Mouse (Mus musculus) heart, embryonic 12.5 days (tissue): ENCODE measurements around the gene Dlg1. TPM values are rescaled to one million over a fixed set of nuclear protein-coding genes. Genes with fewer than 3 reads are reported as not detected.

Experiments used
- ATAC-seq: fragments of 200-750 bp; cut with Nextera tagmentation; 2 replicates; pipeline ENCODE4 v1.8.0; 2017; ENCODE audit warnings: moderate TSS enrichment, moderate library complexity; ENCODE audit not compliant: insufficient number of reproducible peaks, low FRiP score
- H3K27ac ChIP-seq: fragments of 300-500 bp; sonication (generic); 2 replicates; pipeline ENCODE4 v1.5.1; 2016; ENCODE audit warnings: mild to moderate bottlenecking, moderate library complexity; ENCODE audit not compliant: poor library complexity, severe bottlenecking
- H3K27me3 ChIP-seq: fragments of 300-500 bp; sonication (generic); replicated peaks from 2 replicates; pipeline ENCODE4 v1.6.1; 2016; ENCODE audit warnings: mild to moderate bottlenecking, moderate library complexity
- H3K36me3 ChIP-seq: fragments of 300-500 bp; sonication (generic); 2 replicates; pipeline ENCODE4 v1.6.1; 2016; ENCODE audit warnings: mild to moderate bottlenecking, moderate library complexity
- H3K4me1 ChIP-seq: fragments of 300-500 bp; sonication (generic); replicated peaks from 2 replicates; pipeline ENCODE4 v1.6.1; 2016; ENCODE audit warnings: mild to moderate bottlenecking
- H3K4me2 ChIP-seq: fragments of 300-500 bp; sonication (generic); 2 replicates; pipeline ENCODE4 v1.6.1; 2016; ENCODE audit warnings: mild to moderate bottlenecking, moderate library complexity
- H3K4me3 ChIP-seq: fragments of 300-500 bp; sonication (generic); 2 replicates; pipeline ENCODE4 v1.5.1; 2016; ENCODE audit warnings: mild to moderate bottlenecking
- H3K9ac ChIP-seq: fragments of 300-500 bp; sonication (generic); 2 replicates; pipeline ENCODE4 v1.6.1; 2016; ENCODE audit warnings: mild to moderate bottlenecking, moderate library complexity
- H3K9me3 ChIP-seq: fragments of 300-500 bp; sonication (generic); replicated peaks from 2 replicates; pipeline ENCODE4 v1.6.1; 2016; ENCODE audit warnings: mild to moderate bottlenecking, moderate library complexity
- WGBS: fragments of 180-500 bp; shearing (Covaris S2); methylation state at CpG from one replicate; pipeline ENCODE4 v1.1.7; 2016; 5-methylcytosine and 5-hydroxymethylcytosine counted together
- polyA plus RNA-seq: library from polyadenylated mRNA; unstranded; fragments of >200 nt; fragmentation: Nextera tagmentation; extraction: Ambion mirVana; gene quantifications from 2 replicates; pipeline ENCODE4 v1.2.1, GENCODE M21; 2016

Gene Dlg1
- polyA plus RNA-seq, 1 experiment from 2014 or later, result 21.9 TPM

DNA sequence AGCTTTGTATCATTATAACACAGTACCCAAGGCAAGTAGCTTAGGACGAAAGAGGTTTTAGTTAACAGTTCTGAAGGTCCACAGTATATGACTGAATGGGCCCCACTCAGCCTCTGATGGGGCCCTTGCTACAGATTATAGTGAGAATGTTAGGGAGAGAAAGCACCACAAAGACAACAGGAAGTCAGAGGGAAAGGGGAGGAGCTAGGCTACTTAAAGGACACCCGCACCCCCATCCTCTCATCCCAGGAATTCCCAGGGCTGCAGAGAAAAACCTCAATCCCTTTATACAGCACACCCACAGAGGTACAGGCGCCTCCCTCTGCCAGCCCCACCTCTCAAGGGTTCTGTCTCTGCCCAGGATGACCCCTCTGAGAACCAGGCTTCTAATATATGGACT, 32.2 kb upstream of the Dlg1 start:
- 70% methylated on average over 3 of the region's 3 CpGs for WGBS
- Histone ChIP-seq H3K4me3 (no peak overlapping the region), H3K4me2 (no peak overlapping the region), H3K9me3 (no peaks in the 10 kb centered on the region), H3K27me3 (no peaks in the 10 kb centered on the region), H3K9ac (no peak overlapping the region), H3K4me1 (peaks cover 4% of the 10 kb centered on the region; the same call in 1 of the 2 replicates), H3K27ac (no peak overlapping the region), H3K36me3 (no peaks in the 10 kb centered on the region)
- ATAC-seq, result no peak

DNA sequence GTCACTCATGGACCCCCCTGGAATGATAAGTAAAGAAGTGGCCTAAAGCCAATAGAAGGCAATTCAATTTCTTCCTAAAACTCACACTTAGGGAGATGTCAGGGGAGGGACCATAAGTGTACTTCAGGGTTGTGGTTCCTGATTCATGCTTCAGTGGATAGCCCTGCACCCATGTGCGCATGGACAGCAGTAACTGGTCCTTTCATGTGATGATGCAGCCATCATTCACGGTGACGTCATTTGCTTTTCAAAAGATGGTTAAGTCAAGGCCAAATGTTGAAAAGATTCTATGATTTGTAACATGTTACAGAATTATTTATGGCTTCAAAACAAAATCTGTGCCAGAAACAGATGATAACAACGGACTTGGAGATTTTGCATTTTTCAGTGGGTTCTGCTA, 28.9 kb upstream of the Dlg1 start:
- no peak overlapping the region for H3K9ac ChIP-seq
- no peaks in the 10 kb centered on the region for H3K27me3 ChIP-seq
- ATAC-seq, result no peak
- H3K4me1 ChIP-seq, result peaks cover 10% of the 10 kb centered on the region; the same call in 1 of the 2 replicates
- WGBS, result 87% methylated on average over 4 of the region's 4 CpGs
- H3K27ac ChIP-seq, result no peak overlapping the region
- no peak overlapping the region for H3K4me2 ChIP-seq
- H3K9me3 ChIP-seq, result no peaks in the 10 kb centered on the region
- no peaks in the 10 kb centered on the region for H3K36me3 ChIP-seq
- H3K4me3 ChIP-seq, result no peak overlapping the region

DNA sequence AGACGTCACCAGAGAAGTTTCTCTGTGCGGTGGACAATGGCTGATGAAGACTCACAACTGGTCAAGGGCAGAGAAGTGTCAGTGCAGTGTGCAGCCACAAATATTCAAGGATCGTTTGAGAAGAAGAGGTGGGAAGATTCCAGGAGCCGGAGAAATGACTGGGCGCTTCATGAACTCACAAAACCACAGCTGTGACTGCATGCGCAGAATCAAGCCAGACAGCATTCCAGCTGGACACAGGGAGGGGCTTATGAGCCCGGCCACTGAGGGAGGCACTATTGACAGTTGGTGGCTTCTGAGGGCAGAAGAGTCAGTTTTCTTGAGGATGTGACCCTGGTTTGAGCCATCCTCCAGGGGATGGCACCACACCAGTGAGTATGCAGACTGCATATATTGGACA, 24.9 kb upstream of the Dlg1 start:
- Histone ChIP-seq H3K27me3 (no peaks in the 10 kb centered on the region), H3K27ac (0 out of 2 replicates have a peak overlapping the region, but pooled peaks have one; percentile 17), H3K9me3 (no peaks in the 10 kb centered on the region), H3K36me3 (no peaks in the 10 kb centered on the region), H3K9ac (no peak overlapping the region), H3K4me1 (0 out of 2 replicates have a peak, but pooled peaks cover 6% of the 10 kb centered on the region), H3K4me2 (peak overlapping the region; percentile 22; the same call in 1 of the 2 replicates), H3K4me3 (no peak overlapping the region)
- 45% methylated on average over 7 of the region's 7 CpGs for WGBS
- ATAC-seq, result no peak

DNA sequence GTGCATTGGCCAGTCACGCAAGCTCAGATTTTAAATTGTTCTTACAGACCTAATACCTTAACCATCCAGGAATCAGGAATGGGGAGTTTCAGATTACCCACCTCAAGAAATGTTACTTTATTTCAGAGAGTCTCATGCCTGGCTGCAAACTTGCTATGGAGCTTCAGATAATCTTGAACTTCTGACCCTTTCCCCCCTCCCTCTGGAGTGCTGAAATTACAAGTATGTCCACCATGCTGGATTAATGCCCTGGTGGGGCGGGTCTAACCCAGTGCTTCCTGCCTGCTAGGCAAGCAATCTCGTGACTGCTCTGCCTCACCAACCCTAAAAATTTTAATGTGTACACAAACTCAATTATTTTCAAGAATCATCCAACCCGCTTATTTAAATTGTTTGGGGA, 23.3 kb upstream of the Dlg1 start:
- no peaks in the 10 kb centered on the region for H3K27me3 ChIP-seq
- H3K9ac ChIP-seq, result no peak overlapping the region
- 0 out of 2 replicates have a peak, but pooled peaks cover 6% of the 10 kb centered on the region for H3K4me1 ChIP-seq
- no peak overlapping the region for H3K4me3 ChIP-seq
- H3K36me3 ChIP-seq, result no peaks in the 10 kb centered on the region
- WGBS, result 63% methylated on average over 4 of the region's 4 CpGs
- H3K27ac ChIP-seq, result no peak overlapping the region
- no peak for ATAC-seq
- no peak overlapping the region for H3K4me2 ChIP-seq
- H3K9me3 ChIP-seq, result 0 out of 2 replicates have a peak, but pooled peaks cover 3% of the 10 kb centered on the region

DNA sequence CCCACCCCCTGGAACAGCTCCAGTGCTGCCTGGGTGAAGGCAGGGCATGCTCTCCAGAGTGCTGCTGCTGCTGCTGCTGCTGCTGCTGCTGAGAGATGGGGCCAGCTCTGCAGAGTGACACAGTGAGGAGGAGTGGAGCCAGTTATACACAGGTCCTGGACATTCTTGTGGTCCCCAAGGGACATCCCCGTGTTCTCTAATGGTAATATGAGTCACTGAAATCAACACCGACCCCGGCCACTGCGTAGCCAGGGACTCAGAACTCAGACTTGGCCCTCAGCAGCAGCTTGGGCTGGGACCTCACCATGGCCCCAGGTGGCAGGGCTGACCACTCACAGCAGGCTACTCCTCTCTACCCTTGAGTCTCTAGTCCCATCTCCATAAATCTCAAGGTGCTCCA, 21.5 kb upstream of the Dlg1 start:
- ATAC-seq, result 0 out of 2 replicates have a peak, but pooled peaks have one; percentile 18
- no peak overlapping the region for H3K4me3 ChIP-seq
- no peak overlapping the region for H3K4me2 ChIP-seq
- H3K27me3 ChIP-seq, result no peaks in the 10 kb centered on the region
- H3K27ac ChIP-seq, result no peak overlapping the region
- no peak overlapping the region for H3K9ac ChIP-seq
- no peaks in the 10 kb centered on the region for H3K36me3 ChIP-seq
- 48% methylated on average over 4 of the region's 4 CpGs for WGBS
- 0 out of 2 replicates have a peak, but pooled peaks cover 6% of the 10 kb centered on the region for H3K4me1 ChIP-seq
- 0 out of 2 replicates have a peak, but pooled peaks cover 3% of the 10 kb centered on the region for H3K9me3 ChIP-seq

DNA sequence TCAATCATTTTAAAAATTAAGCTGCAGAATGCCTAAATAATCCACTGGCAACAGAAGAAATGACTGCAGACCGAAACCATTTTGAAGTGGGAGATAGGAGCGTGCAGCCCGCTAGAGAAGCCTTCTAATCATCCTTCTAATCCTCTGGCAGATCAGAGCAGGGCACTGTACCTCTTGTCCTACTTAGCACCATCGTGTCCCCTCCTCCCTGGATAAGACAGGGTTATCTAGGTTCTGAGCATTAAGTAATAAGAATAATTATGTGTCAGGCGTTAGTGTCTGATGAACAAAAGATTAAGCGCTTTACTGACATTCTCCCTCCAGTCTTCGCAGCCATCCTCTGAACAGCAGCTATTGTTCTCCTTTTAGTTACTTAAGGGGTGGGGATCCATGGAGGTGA, 16.0 kb upstream of the Dlg1 start:
- no peak overlapping the region for H3K9ac ChIP-seq
- no peak for ATAC-seq
- WGBS, result 60% methylated on average over 7 of the region's 7 CpGs

DNA sequence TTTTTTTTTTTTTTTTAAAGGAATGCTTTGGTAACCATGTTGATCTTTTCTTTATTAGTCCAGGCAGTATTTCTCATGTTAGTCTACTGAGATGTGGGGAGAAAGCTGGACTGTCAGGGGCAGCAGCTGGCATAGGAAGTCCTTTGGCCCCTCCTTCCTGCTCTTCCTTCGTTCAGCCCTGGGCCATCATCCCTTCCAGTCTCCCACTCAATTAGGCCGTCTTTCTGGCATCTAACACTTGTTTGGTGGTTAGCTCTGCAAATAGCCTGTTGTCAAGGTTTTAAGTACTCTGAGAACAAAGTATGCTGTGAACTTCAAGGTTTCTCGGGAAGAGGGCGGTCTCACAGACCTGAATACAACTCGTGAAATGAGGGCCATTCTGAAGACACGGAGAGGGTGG, 12.5 kb upstream of the Dlg1 start:
- no peaks in the 10 kb centered on the region for H3K9me3 ChIP-seq
- H3K36me3 ChIP-seq, result no peaks in the 10 kb centered on the region
- H3K27ac ChIP-seq, result no peak overlapping the region
- H3K4me1 ChIP-seq, result peaks cover 9% of the 10 kb centered on the region
- H3K27me3 ChIP-seq, result no peaks in the 10 kb centered on the region
- ATAC-seq, result no peak
- H3K9ac ChIP-seq, result no peak overlapping the region
- 27% methylated on average over 6 of the region's 6 CpGs for WGBS
- peak overlapping the region; percentile 39 for H3K4me2 ChIP-seq
- no peak overlapping the region for H3K4me3 ChIP-seq

More for the DNA sequence above, 16.0 kb upstream of the Dlg1 start:
- Histone ChIP-seq H3K27me3 (no peaks in the 10 kb centered on the region), H3K27ac (no peak overlapping the region), H3K4me2 (no peak overlapping the region), H3K9me3 (0 out of 2 replicates have a peak, but pooled peaks cover 3% of the 10 kb centered on the region), H3K4me3 (no peak overlapping the region), H3K36me3 (no peaks in the 10 kb centered on the region), H3K4me1 (peaks cover 9% of the 10 kb centered on the region)

DNA sequence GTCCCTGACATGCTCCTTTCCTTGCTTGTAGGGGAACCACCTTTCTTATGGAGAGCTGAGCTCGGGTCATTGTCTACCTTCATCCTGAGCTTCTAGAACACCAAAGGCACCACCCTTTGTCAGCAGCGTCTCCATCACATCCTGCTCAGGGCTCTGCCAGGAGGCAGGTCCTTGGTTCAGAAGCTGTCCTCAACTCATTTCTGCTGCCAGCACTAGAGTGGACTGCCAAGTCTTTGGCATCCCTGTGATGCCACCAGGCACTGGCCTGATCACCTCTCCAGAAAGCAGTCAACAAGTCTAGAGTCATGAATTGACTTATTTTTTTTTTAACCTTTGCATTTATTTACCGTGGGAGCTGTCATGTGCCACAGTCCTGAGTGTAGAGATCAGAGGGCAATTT, 11.7 kb upstream of the Dlg1 start:
- no peaks in the 10 kb centered on the region for H3K36me3 ChIP-seq
- no peaks in the 10 kb centered on the region for H3K9me3 ChIP-seq
- H3K4me3 ChIP-seq, result no peak overlapping the region
- no peaks in the 10 kb centered on the region for H3K27me3 ChIP-seq
- H3K4me1 ChIP-seq, result peaks cover 9% of the 10 kb centered on the region
- 64% methylated on average over 3 of the region's 3 CpGs for WGBS
- no peak overlapping the region for H3K4me2 ChIP-seq
- ATAC-seq, result no peak
- H3K9ac ChIP-seq, result no peak overlapping the region
- no peak overlapping the region for H3K27ac ChIP-seq

DNA sequence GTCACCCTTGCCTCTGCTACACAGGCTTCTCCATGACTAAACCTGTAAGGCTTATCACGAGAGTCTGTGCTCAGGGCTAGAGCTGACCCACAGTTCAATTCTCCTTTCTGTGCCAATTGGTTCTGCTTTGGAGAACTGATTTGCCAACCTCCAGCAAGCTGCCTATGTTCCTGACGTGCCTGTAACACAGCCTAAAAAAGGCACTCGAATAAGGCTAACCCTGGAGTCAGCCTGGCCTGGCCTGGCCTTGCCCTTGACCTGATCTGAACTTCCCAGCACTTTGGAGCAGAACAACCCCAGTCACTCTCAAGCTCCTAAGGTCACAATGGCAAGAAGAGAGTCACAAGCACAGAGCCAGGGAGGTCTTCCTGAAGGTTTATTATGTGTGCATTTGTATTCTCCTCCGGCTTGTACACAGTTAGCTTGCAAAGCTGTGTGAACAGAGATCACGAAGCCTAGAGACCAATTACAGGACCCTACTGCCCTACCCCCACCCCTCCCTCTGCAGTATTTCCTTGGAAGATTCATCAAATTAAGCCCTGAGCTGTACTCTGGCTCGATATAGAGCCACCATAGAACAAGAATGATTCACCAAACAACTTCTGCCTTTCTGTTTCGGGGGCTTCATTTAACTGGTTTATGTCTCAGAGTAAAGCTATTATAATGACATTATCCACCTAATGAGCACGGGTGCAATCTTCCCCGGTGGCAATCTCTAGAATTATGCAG, 11.0 kb upstream of the Dlg1 start:
- H3K9ac ChIP-seq, result no peak overlapping the region
- H3K27me3 ChIP-seq, result no peaks in the 10 kb centered on the region
- H3K4me3 ChIP-seq, result no peak overlapping the region
- no peak for ATAC-seq
- no peaks in the 10 kb centered on the region for H3K36me3 ChIP-seq
- H3K27ac ChIP-seq, result no peak overlapping the region
- no peak overlapping the region for H3K4me2 ChIP-seq
- no peaks in the 10 kb centered on the region for H3K9me3 ChIP-seq
- WGBS, result 75% methylated on average over 9 of the region's 9 CpGs
- H3K4me1 ChIP-seq, result peaks cover 9% of the 10 kb centered on the region

DNA sequence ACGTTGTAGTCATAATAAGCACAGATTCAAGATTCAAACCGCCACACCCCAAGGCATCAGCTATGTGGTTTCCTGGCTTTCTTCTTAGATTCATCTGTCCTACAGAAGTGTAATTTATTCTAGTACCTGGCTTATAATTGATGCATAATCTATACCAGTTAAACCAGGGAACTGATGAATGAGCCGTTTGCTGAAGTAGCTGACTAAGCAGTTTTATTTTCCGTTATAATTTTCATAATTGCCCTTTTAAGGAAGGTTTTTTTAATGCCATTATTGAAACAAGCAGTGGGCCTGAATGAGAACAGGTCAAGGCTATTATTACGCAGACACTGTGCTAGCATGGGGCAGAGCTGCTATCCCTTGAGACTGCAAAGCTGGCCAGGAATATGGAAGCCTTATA, 9.6 kb upstream of the Dlg1 start:
- Histone ChIP-seq H3K4me3 (no peak overlapping the region), H3K9ac (no peak overlapping the region), H3K4me1 (peaks cover 9% of the 10 kb centered on the region), H3K27me3 (no peaks in the 10 kb centered on the region), H3K27ac (no peak overlapping the region), H3K9me3 (no peaks in the 10 kb centered on the region), H3K36me3 (no peaks in the 10 kb centered on the region), H3K4me2 (no peak overlapping the region)
- WGBS, result 78% methylated on average over 5 of the region's 5 CpGs
- no peak for ATAC-seq

DNA sequence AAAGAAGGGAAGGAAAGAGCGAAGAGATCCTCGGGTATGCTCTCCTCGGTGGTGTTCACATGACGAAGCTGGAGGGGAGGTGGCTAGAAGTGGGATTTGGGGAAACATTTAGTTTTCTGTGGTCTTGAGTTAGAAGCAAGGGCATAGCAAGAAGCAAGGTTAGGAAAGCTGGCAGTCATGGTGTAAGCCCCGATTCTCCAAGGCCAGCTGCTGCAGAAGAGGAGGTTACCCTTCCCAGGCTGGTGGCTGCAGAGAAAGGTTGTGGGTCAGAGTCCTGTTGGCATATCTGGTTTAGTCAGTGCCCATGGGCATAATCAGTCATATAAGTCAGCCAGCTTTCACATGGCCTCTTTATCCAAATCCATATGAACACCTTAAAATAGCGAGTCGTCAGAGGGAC, 9.2 kb upstream of the Dlg1 start:
- ATAC-seq, result no peak
- Histone ChIP-seq H3K4me1 (peaks cover 12% of the 10 kb centered on the region), H3K9me3 (no peaks in the 10 kb centered on the region), H3K4me2 (no peak overlapping the region), H3K27me3 (no peaks in the 10 kb centered on the region), H3K9ac (no peak overlapping the region), H3K36me3 (no peaks in the 10 kb centered on the region), H3K27ac (no peak overlapping the region), H3K4me3 (no peak overlapping the region)
- WGBS, result 82% methylated on average over 7 of the region's 7 CpGs

DNA sequence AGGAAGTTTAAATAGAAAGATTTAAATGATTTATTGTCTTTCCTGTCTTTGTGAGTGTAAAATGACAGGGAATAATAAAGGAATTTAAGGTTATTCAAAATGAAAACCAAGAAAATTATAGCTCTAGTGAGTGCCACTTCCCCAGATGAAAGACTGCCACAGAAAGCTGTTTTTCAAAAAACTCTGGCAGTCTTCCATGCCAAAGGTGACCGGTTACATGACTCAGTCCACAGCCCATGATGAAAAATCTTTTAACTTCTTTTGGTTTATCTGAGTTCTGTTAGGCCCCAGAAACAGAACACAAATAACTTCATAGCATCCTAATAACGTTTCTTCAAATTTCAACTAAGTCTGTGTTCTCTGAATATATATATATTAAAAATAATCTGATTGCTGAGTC, 7.7 kb upstream of the Dlg1 start:
- no peak overlapping the region for H3K9ac ChIP-seq
- H3K4me1 ChIP-seq, result peaks cover 13% of the 10 kb centered on the region
- H3K4me2 ChIP-seq, result no peak overlapping the region
- no peaks in the 10 kb centered on the region for H3K9me3 ChIP-seq
- H3K27me3 ChIP-seq, result no peaks in the 10 kb centered on the region
- no peak overlapping the region for H3K27ac ChIP-seq
- 75% methylated on average over 2 of the region's 2 CpGs for WGBS
- H3K4me3 ChIP-seq, result no peak overlapping the region
- no peaks in the 10 kb centered on the region for H3K36me3 ChIP-seq
- no peak for ATAC-seq
